Mouse (Mus musculus) gonadal fat pad, adult 2 months (tissue): ENCODE data around the gene Ppp1cb. TPM values are rescaled to one million over a fixed set of nuclear protein-coding genes. Genes with fewer than 3 reads are reported as not detected.

Experiments
- DNase-seq: peaks from one replicate; pipeline ENCODE4 v3.0.0-alpha.2; 2012; ENCODE audit warnings: low read depth
- polyA plus RNA-seq: library from polyadenylated mRNA; depleted of rRNA; stranded (reverse); fragments of >200 nt; gene quantifications from 2 replicates; pipeline ENCODE4 v1.2.3, GENCODE M21; 2012

Gene Ppp1cb
- polyA plus RNA-seq, 1 experiment: 33.8 TPM

- no peak for DNase-seq
Observed at GRCm38 (mm10) chr5:32443906-32444305, 14.7 kb upstream of the Ppp1cb start.

- no peak for DNase-seq
Observed at GRCm38 (mm10) chr5:32445287-32445921, 13.2 kb upstream of the Ppp1cb start.

DNA sequence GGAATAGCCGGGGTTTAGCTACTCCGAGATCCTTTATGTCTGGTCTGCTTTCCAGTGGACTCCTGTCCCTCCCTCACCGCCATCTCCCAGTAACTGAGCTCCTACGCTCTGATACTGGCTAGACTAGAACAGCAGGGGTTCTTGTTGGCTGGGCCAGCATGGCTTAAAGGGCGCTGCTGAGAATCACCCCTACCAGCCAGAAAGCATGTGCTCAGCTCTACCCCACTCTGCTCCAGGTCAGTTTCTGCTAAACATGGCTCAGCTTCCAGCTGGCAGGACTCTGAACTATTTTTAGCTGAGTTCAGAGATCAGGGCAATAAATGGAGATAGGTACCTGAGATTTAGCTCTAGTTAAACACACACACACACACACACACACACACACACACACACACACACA lies 12.2 kb upstream of the Ppp1cb start:
- DNase-seq: no peak

DNA sequence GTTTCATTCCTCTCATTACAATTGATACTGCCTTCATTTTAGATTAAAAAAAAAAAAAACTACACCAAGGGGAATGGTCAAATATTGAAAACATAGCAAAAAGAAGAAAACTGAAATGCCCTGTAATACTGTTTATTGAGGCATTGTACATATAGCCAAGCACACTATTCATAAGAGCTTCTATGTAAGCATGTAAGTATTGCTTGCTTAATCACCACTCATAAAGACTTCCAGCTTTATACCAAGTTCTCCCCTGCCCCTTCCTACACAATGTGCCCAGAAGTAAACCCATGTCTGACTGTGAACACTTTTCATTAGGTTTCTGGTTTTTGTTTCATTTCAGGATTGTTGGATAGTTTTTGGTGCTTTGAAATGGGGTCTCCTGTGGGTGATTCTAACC lies 11.8 kb upstream of the Ppp1cb start:
- no peak for DNase-seq

DNA sequence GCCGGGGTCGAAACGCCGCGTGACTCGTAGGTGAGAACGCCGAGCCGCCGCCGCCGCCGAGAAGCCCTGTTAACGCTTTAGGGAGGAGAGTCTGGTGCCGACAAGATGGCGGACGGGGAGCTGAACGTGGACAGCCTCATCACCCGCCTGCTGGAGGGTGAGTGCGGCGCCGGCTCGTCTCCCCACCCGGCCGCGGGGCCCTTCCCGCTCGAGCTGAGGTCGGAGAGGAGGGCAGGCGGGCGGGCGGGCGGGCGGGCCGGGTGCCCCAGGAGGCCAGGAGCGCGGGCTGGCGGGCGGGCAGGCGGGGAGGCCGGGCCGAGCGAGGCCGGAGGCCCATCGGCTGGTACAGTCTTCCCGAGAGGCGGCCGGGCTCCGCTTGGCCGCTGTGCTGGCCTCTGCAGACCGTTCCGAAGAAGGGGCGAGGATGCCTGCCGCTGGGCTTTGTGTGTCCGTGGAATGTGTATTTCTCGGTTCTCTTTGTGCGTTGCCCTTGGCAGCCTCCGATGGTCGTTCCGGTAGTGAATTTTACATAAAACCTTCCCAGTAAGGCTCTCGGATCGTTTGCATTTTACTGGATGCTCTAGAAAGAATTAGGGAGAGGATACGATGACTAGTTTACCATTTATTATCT lies 723 bp downstream of the Ppp1cb start:
- no peak for DNase-seq

DNA sequence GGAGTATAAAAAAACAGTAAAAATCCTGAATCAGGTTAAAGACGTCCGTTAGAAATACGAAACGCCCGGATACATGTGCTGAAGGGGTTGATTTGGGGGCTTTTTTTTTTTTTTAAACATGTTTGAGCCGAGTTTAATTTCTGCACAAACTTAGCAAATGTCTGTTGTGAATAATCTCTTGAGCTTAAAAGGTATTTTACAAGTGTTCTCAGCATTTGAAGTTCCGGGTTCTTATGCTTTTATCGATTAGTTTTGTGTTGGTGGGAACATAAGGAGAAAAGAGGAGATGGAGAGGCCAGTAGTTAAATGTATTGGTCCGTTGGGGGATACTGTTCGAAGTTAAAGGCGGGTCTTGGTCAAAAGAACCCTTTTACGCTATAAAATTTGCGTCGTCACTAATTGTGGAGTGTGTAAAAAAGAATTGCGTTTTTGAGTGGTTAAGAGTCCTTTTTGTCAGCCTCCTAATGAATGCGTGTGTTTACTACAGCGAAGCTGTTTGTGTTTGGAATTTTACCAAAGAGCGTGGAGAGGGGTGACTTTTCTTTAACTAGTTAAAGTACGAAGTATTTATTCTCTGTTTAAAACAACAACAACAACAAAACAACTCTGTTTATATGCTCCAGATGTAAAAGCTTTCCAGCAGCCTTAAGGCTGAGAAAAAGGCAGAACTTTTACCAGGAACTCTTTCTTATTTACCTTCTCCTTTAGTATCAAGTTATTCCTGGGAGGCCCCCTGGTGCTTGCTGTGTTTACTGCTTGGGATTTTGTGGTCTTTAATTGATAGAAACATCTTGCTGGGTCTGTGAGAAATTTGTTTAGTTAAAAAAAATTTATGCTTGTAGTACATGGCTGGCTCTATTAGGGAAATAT lies 1.5 kb downstream of the Ppp1cb start:
- DNase-seq: no peak

- DNase-seq: no peak
Observed at GRCm38 (mm10) chr5:32460973-32461372, 2.3 kb downstream of the Ppp1cb start.

- DNase-seq: no peak
Observed at GRCm38 (mm10) chr5:32472332-32473028, 13.8 kb downstream of the Ppp1cb start.

DNA sequence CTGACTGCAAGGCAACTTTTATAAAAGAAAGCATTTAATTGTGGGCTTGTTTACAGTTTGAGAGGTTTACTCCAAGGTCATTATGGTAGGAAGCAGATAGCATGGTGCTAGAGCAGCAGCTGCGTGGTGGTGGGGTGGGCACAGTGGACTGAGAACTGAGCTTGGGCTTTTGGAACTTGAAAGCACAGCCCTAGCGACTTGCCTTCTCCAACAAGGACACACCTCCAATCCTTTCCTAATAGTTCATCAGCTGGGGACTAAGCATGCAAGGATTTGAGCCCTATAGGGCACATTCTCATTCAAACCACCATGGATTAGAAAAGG lies 14.3 kb downstream of the Ppp1cb start:
- DNase-seq: no peak

- DNase-seq: no peak
Observed at GRCm38 (mm10) chr5:32476501-32476900, 17.9 kb downstream of the Ppp1cb start.

- DNase-seq: no peak
Observed at GRCm38 (mm10) chr5:32478972-32479371, 20.3 kb downstream of the Ppp1cb start.

GRCm38 (mm10) chr5:32485430-32485829 lies 26.8 kb downstream of the Ppp1cb start:
- no peak for DNase-seq

DNA sequence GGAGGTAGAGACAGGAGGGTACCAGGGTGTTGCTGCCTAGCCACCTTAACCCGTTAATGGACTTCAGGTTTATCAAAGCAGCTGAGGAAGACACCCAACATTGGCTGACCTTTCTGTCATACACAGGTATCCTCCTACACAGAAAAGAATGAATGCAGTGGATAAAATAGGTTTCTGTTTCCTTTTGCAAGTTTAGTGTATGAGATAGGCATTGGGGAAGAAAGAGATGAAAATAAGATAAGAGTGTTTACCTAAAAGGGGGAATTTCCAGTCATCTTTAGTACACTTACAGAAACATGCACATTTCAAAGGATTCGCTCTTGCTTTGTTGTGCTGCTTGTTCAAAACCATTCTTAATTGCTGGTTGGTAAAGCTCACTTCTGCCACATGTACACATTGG lies 29.4 kb downstream of the Ppp1cb start:
- DNase-seq: no peak

- DNase-seq: no peak
Observed at GRCm38 (mm10) chr5:32494084-32494700, 35.5 kb downstream of the Ppp1cb start.

DNA sequence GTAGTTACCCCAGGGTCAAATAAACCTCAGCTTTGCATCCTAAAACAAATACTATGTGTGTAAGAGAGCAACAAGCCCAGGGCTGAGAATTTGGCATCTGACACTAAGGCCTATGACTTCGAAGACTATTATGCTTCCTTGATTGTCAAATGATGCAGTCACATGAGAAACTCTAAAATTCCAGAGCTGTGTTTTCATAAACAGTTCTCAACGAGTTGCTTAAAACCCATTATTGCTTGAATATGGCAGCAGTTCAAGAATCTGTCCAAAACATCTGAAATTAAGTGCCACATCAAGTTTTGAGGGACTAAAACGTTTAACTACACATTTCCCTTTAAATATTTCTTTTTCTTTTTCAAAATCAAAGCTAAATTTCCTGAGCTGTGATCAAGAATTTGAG lies 50.1 kb downstream of the Ppp1cb start:
- DNase-seq: no peak

GRCm38 (mm10) chr5:32520381-32520780 lies 61.7 kb downstream of the Ppp1cb start:
- DNase-seq: no peak

- no peak for DNase-seq
Observed at GRCm38 (mm10) chr5:32549449-32549848, 90.8 kb downstream of the Ppp1cb start.

GRCm38 (mm10) chr5:32564697-32565096 lies 106.1 kb downstream of the Ppp1cb start:
- no peak for DNase-seq
